Mouse (Mus musculus) spleen, adult 2 months (tissue): ENCODE results near the gene Sf3b3. TPM values are rescaled to one million over a fixed set of nuclear protein-coding genes. Genes with fewer than 3 reads are reported as not detected.

Experiments
- DNase-seq, 2 experiments: peaks; one replicate each; pipeline versions ENCODE4 v3.0.0 to v3.0.0-alpha.2; 2012 to 2021; ENCODE audit warnings: low spot score in 2 of 2, low read depth in 1 of 2
- H3K27ac ChIP-seq: fragments of 200-500 bp; 2 replicates; pipeline ENCODE4 v1.5.1; 2012; ENCODE audit warnings: low read length, inconsistent platforms; ENCODE audit not compliant: insufficient read depth
- H3K27me3 ChIP-seq: fragments of 200-500 bp; 2 replicates; pipeline ENCODE4 v1.6.1; 2012; ENCODE audit warnings: mild to moderate bottlenecking, moderate library complexity, low read length, inconsistent platforms; ENCODE audit not compliant: control insufficient read depth, insufficient read depth
- H3K36me3 ChIP-seq: fragments of 200-500 bp; 2 replicates; pipeline ENCODE4 v1.6.1; 2012; ENCODE audit warnings: mild to moderate bottlenecking, low read length, inconsistent platforms; ENCODE audit not compliant: control insufficient read depth, insufficient read depth
- H3K4me1 ChIP-seq: fragments of 200-500 bp; 2 replicates; pipeline ENCODE4 v1.6.1; 2011; ENCODE audit warnings: inconsistent platforms; ENCODE audit not compliant: control insufficient read depth, insufficient read depth, insufficient read length
- H3K4me3 ChIP-seq: fragments of 200-500 bp; 2 replicates; pipeline ENCODE4 v1.5.1; 2011; ENCODE audit warnings: mild to moderate bottlenecking, inconsistent platforms; ENCODE audit not compliant: insufficient read depth, insufficient read length; ENCODE audit errors: extremely low read depth
- CTCF ChIP-seq: fragments of 200-500 bp; IDR thresholded peaks from 2 replicates; pipeline ENCODE4 v1.5.1; 2011; ENCODE audit warnings: mild to moderate bottlenecking, inconsistent platforms; ENCODE audit not compliant: insufficient read depth, insufficient read length, insufficient replicate concordance; ENCODE audit errors: extremely low read depth
- POLR2A ChIP-seq: fragments of 200-500 bp; IDR thresholded peaks from 2 replicates; pipeline ENCODE4 v1.6.1; 2011; ENCODE audit warnings: low read depth, low read length, inconsistent platforms
- WGBS: fragments of 180-500 bp; shearing (Covaris S2); methylation state at CpG from one replicate; pipeline ENCODE4 v1.1.7; 2018; 5-methylcytosine and 5-hydroxymethylcytosine counted together
- polyA plus RNA-seq: library from polyadenylated mRNA; depleted of rRNA; stranded (reverse); fragments of >200 nt; gene quantifications from 2 replicates; pipeline ENCODE4 v1.2.3, GENCODE M21; 2012

The Sf3b3 gene
- polyA plus RNA-seq, 1 experiment, result 30.5 TPM

- WGBS, result 91% methylated on average over 12 of the region's 12 CpGs
- TF ChIP-seq CTCF, result no peak
- TF ChIP-seq POLR2A, result no peak
- Histone ChIP-seq H3K27ac (no peak overlapping the region), H3K36me3 (peaks cover 20% of the 10 kb centered on the region), H3K4me3 (no peak overlapping the region), H3K27me3 (no peaks in the 10 kb centered on the region), H3K4me1 (no peaks in the 10 kb centered on the region)
- DNase-seq, result no peak
These were observed 43.4 kb upstream of the Sf3b3 start for GRCm38 (mm10) chr8:110889904-110890470.

GRCm38 (mm10) chr8:110888860-110889259 lies 42.3 kb upstream of the Sf3b3 start:
- Histone ChIP-seq H3K4me1 (no peaks in the 10 kb centered on the region), H3K27me3 (no peaks in the 10 kb centered on the region), H3K36me3 (peaks cover 21% of the 10 kb centered on the region), H3K27ac (no peak overlapping the region), H3K4me3 (no peak overlapping the region)
- DNase-seq, result no peak
- WGBS, result 96% methylated on average over 16 of the region's 16 CpGs
- TF ChIP-seq POLR2A, result no peak

GRCm38 (mm10) chr8:110888441-110888840 lies 41.9 kb upstream of the Sf3b3 start:
- no peaks in the 10 kb centered on the region for H3K4me1 ChIP-seq
- TF ChIP-seq CTCF, result no peak
- TF ChIP-seq POLR2A, result no peak
- no peak for DNase-seq
- H3K27me3 ChIP-seq, result no peaks in the 10 kb centered on the region
- peaks cover 21% of the 10 kb centered on the region for H3K36me3 ChIP-seq
- H3K4me3 ChIP-seq, result no peak overlapping the region
- H3K27ac ChIP-seq, result no peak overlapping the region
- 94% methylated on average over 8 of the region's 8 CpGs for WGBS

- H3K27me3 ChIP-seq, result no peaks in the 10 kb centered on the region
- no peak for TF ChIP-seq POLR2A
- TF ChIP-seq CTCF, result no peak
- 92% methylated on average over 10 of the region's 10 CpGs for WGBS
- no peak overlapping the region for H3K4me3 ChIP-seq
- no peak for DNase-seq
- H3K36me3 ChIP-seq, result peaks cover 28% of the 10 kb centered on the region
- H3K27ac ChIP-seq, result no peak overlapping the region
- H3K4me1 ChIP-seq, result no peaks in the 10 kb centered on the region
These were observed 41.0 kb upstream of the Sf3b3 start for GRCm38 (mm10) chr8:110887551-110887950.

- H3K27ac ChIP-seq, result no peak overlapping the region
- TF ChIP-seq POLR2A (no peak), CTCF (no peak)
- DNase-seq, result no peak
- H3K36me3 ChIP-seq, result peaks cover 36% of the 10 kb centered on the region
- no peaks in the 10 kb centered on the region for H3K4me1 ChIP-seq
- H3K4me3 ChIP-seq, result no peak overlapping the region
- H3K27me3 ChIP-seq, result no peaks in the 10 kb centered on the region
- 93% methylated on average over 3 of the region's 3 CpGs for WGBS
These were observed 40.0 kb upstream of the Sf3b3 start for GRCm38 (mm10) chr8:110886634-110887033.

- no peak overlapping the region for H3K27ac ChIP-seq
- peaks cover 48% of the 10 kb centered on the region for H3K36me3 ChIP-seq
- no peaks in the 10 kb centered on the region for H3K4me1 ChIP-seq
- WGBS, result 86% methylated on average over 18 of the region's 18 CpGs
- TF ChIP-seq POLR2A, result no peak
- no peak for TF ChIP-seq CTCF
- DNase-seq, result no peak
- H3K4me3 ChIP-seq, result no peak overlapping the region
- no peaks in the 10 kb centered on the region for H3K27me3 ChIP-seq
These were observed 37.2 kb upstream of the Sf3b3 start for GRCm38 (mm10) chr8:110883824-110884223.

GRCm38 (mm10) chr8:110881741-110882310 lies 35.2 kb upstream of the Sf3b3 start:
- H3K27ac ChIP-seq, result no peak overlapping the region
- TF ChIP-seq CTCF (no peak), POLR2A (no peak)
- no peak for DNase-seq
- no peaks in the 10 kb centered on the region for H3K4me1 ChIP-seq
- no peaks in the 10 kb centered on the region for H3K27me3 ChIP-seq
- peaks cover 47% of the 10 kb centered on the region for H3K36me3 ChIP-seq
- H3K4me3 ChIP-seq, result no peak overlapping the region
- WGBS, result 97% methylated on average over 10 of the region's 10 CpGs
